ENCODE assay signal across 18 mouse cellular contexts in genomic region chr11:32057861-32058260, GRCm38 (mm10). TPM values are rescaled to one million over a fixed set of nuclear protein-coding genes. Genes with fewer than 3 reads are reported as not detected.
DNase-seq lines count a peak whose midpoint lies in the region; ATAC-seq and TF ChIP-seq lines count a peak whose summit lies in the region.
"Had no signal": no experiment of that assay in that cellular context is flagged by ENCODE, and none has a peak within 500 bp of the region (broad histone marks: within the 10 kb centered on the region; RNA-seq: fewer than 3 reads in every experiment).

No protein-coding gene starts in this region.

- no peaks in the 10 kb centered on the region for H3K36me3 ChIP-seq in MEL (ENCODE audit: control insufficient read depth in 1 of 2, insufficient read depth in 2 of 2, low read length in 2 of 2)
- peaks cover 49% of the 10 kb centered on the region for H3K36me3 ChIP-seq in forebrain, embryonic 15.5 days
- peaks cover 17% of the 10 kb centered on the region for H3K36me3 ChIP-seq in hindbrain, embryonic 16.5 days (ENCODE audit: control insufficient read depth, insufficient read depth, low read length)
- H3K36me3 ChIP-seq in midbrain, embryonic 16.5 days (ENCODE audit: control insufficient read depth, insufficient read depth, low read length) = peaks cover 10% of the 10 kb centered on the region; the same call in 1 of the 2 replicates
- H3K36me3 ChIP-seq: embryonic facial prominence, embryonic 10.5 days; heart, embryonic 13.5 days; limb, embryonic 12.5 days; liver, embryonic 15.5 days; stomach, embryonic 15.5 days had no signal

- H3K79me2 ChIP-seq in MEL (ENCODE audit: control insufficient read depth, insufficient read depth, low read length, poor library complexity) = no peaks in the 10 kb centered on the region

- TF ChIP-seq POLR2A in MEL (IDR thresholded peaks at IDR 0.05; ENCODE audit: control insufficient read depth in 1 of 2, insufficient read depth in 1 of 2, low read depth in 1 of 2, low read length in 2 of 2, poor library complexity in 1 of 2) = no peak

- TF ChIP-seq CTCF in MEL (IDR thresholded peaks at IDR 0.05 in 2 of 3, conservative IDR thresholded peaks at IDR 0.05 in 1 of 3; ENCODE audit: control insufficient read depth in 1 of 3, insufficient read depth in 1 of 3, low read depth in 2 of 3, low read length in 3 of 3, poor library complexity in 1 of 3, severe bottlenecking in 1 of 3) = no peak

- no peak overlapping the region for H3K9ac ChIP-seq in MEL (ENCODE audit: control insufficient read depth, low read depth, low read length, poor library complexity, severe bottlenecking)
- H3K9ac ChIP-seq in forebrain, embryonic 15.5 days (replicated peaks) = no peak overlapping the region
- no peak overlapping the region for H3K9ac ChIP-seq in hindbrain, embryonic 16.5 days (ENCODE audit: low read depth, low read length)
- peak overlapping the region; percentile 40; the same call in 1 of the 2 replicates for H3K9ac ChIP-seq in midbrain, embryonic 16.5 days (ENCODE audit: low read depth, low read length)
- H3K9ac ChIP-seq: heart, embryonic 13.5 days; limb, embryonic 12.5 days; liver, embryonic 15.5 days; stomach, embryonic 15.5 days had no signal

- no peak overlapping the region for H3K4me2 ChIP-seq in forebrain, embryonic 15.5 days (replicated peaks)
- H3K4me2 ChIP-seq in hindbrain, embryonic 16.5 days (ENCODE audit: low read length) = no peak overlapping the region
- H3K4me2 ChIP-seq in midbrain, embryonic 16.5 days (ENCODE audit: low read length) = no peak overlapping the region
- H3K4me2 ChIP-seq: heart, embryonic 13.5 days; limb, embryonic 12.5 days; liver, embryonic 15.5 days; stomach, embryonic 15.5 days had no signal

- H3K27ac ChIP-seq in MEL (ENCODE audit: control insufficient read depth, low read depth, low read length) = no peak overlapping the region
- H3K27ac ChIP-seq in forebrain, embryonic 15.5 days (replicated peaks) = peak overlapping the region; percentile 82
- H3K27ac ChIP-seq in hindbrain, embryonic 16.5 days (ENCODE audit: low read depth, low read length) = peak overlapping the region; percentile 36
- peak overlapping the region; percentile 73 for H3K27ac ChIP-seq in midbrain, embryonic 16.5 days (ENCODE audit: low read length)
- H3K27ac ChIP-seq: embryonic facial prominence, embryonic 10.5 days; heart, embryonic 13.5 days; limb, embryonic 12.5 days; liver, embryonic 15.5 days; stomach, embryonic 15.5 days had no signal

- H3K4me3 ChIP-seq in MEL (ENCODE audit: control insufficient read depth in 1 of 2, insufficient read depth in 1 of 2, low read depth in 2 of 2, low read length in 2 of 2) = no peak overlapping the region
- H3K4me3 ChIP-seq in forebrain, embryonic 15.5 days = no peak overlapping the region
- H3K4me3 ChIP-seq in hindbrain, embryonic 16.5 days (ENCODE audit: low read length) = no peak overlapping the region
- no peak overlapping the region for H3K4me3 ChIP-seq in midbrain, embryonic 16.5 days (ENCODE audit: low read depth, low read length)
- H3K4me3 ChIP-seq: embryonic facial prominence, embryonic 10.5 days; erythroblast, embryonic 14.5 days; heart, embryonic 13.5 days; limb, embryonic 12.5 days; liver, embryonic 15.5 days; stomach, embryonic 15.5 days had no signal

- intact Hi-C loops in left cerebral cortex, postnatal 14 days (cut with DNase I) = no loop called here

- peak; percentile 8 for DNase-seq in MEL (ENCODE audit: low read depth, low spot score)
- no peak for DNase-seq in right cerebral cortex, postnatal 10 days (ENCODE audit: low spot score in 2 of 2)
- DNase-seq in left cerebral cortex, postnatal 14 days (ENCODE audit: low spot score in 2 of 2) = no peak
- no peak for DNase-seq in testis, postnatal 14 days (ENCODE audit: low spot score)
- DNase-seq: cerebellum, postnatal 36 days; kidney, adult 2 months; kidney, postnatal 4 days; thymus, postnatal 14 days had no signal

- ATAC-seq in forebrain, embryonic 15.5 days (replicated peaks) = no peak
- no peak for ATAC-seq in hindbrain, embryonic 16.5 days
- ATAC-seq in midbrain, embryonic 16.5 days = no peak
- ATAC-seq: Patski had no signal

- WGBS in forebrain, embryonic 15.5 days = 41% methylated on average over 13 of the region's 13 CpGs
- WGBS in hindbrain, embryonic 16.5 days = 36% methylated on average over 13 of the region's 13 CpGs
- 35% methylated on average over 13 of the region's 13 CpGs for WGBS in midbrain, embryonic 16.5 days

- no peak for TF ChIP-seq EP300 in MEL (IDR thresholded peaks at IDR 0.05; ENCODE audit: low read depth in 1 of 2, low read length in 2 of 2)

- H3K27me3 ChIP-seq in MEL (ENCODE audit: control insufficient read depth in 1 of 2, insufficient read depth in 2 of 2, low read length in 2 of 2) = peaks cover 2 to 3% of the 10 kb centered on the region in 2 experiments
- H3K27me3 ChIP-seq in forebrain, embryonic 15.5 days = no peaks in the 10 kb centered on the region
- H3K27me3 ChIP-seq in hindbrain, embryonic 16.5 days (replicated peaks; ENCODE audit: control insufficient read depth, insufficient read depth, low read length) = no peaks in the 10 kb centered on the region
- no peaks in the 10 kb centered on the region for H3K27me3 ChIP-seq in midbrain, embryonic 16.5 days (ENCODE audit: control insufficient read depth, insufficient read depth, low read depth, low read length)
- H3K27me3 ChIP-seq: limb, embryonic 12.5 days; liver, embryonic 15.5 days; stomach, embryonic 15.5 days had no signal

- H3K4me1 ChIP-seq in MEL (ENCODE audit: control insufficient read depth in 1 of 2, insufficient read depth in 2 of 2, low read length in 2 of 2) = 0 out of 4 replicates have a peak, but pooled peaks cover 0 to 3% of the 10 kb centered on the region in 2 experiments
- peaks cover 37% of the 10 kb centered on the region for H3K4me1 ChIP-seq in forebrain, embryonic 15.5 days
- H3K4me1 ChIP-seq in hindbrain, embryonic 16.5 days (ENCODE audit: control insufficient read depth, insufficient read depth, low read depth, low read length) = peaks cover 6% of the 10 kb centered on the region
- H3K4me1 ChIP-seq in midbrain, embryonic 16.5 days (ENCODE audit: control insufficient read depth, insufficient read depth, low read length) = peaks cover 25% of the 10 kb centered on the region
- H3K4me1 ChIP-seq: liver, embryonic 15.5 days had no signal

- H3K9me3 ChIP-seq in MEL (replicated peaks; ENCODE audit: insufficient read depth, low read length) = no peaks in the 10 kb centered on the region
- no peaks in the 10 kb centered on the region for H3K9me3 ChIP-seq in forebrain, embryonic 15.5 days
- H3K9me3 ChIP-seq in hindbrain, embryonic 16.5 days (ENCODE audit: control insufficient read depth, low read length) = no peaks in the 10 kb centered on the region
- H3K9me3 ChIP-seq in midbrain, embryonic 16.5 days (replicated peaks; ENCODE audit: control insufficient read depth, low read length, poor library complexity, severe bottlenecking) = no peaks in the 10 kb centered on the region
- H3K9me3 ChIP-seq: embryonic facial prominence, embryonic 10.5 days; heart, embryonic 13.5 days; limb, embryonic 12.5 days; liver, embryonic 15.5 days; stomach, embryonic 15.5 days had no signal

- TF ChIP-seq RAD21 in MEL (IDR thresholded peaks at IDR 0.05; ENCODE audit: low read depth, low read length) = no peak

TF ChIP-seq in MEL, 35 proteins besides CTCF, POLR2A, EP300 and RAD21:
- TF ChIP-seq MAX (IDR thresholded peaks at IDR 0.05; ENCODE audit: low read length) (no peak), CHD2 (IDR thresholded peaks at IDR 0.05; ENCODE audit: low read length) (no peak), HCFC1 (IDR thresholded peaks at IDR 0.05; ENCODE audit: low read depth, low read length) (no peak), CHD1 (IDR thresholded peaks at IDR 0.05; ENCODE audit: low read depth, low read length) (no peak), E2F4 (IDR thresholded peaks at IDR 0.05; ENCODE audit: borderline replicate concordance, low read depth, low read length) (no peak), USF2 (IDR thresholded peaks at IDR 0.05; ENCODE audit: borderline replicate concordance in 1 of 2, insufficient read depth in 1 of 2, low read depth in 1 of 2, low read length in 2 of 2) (no peak), POLR2AphosphoS2 (IDR thresholded peaks at IDR 0.05; ENCODE audit: low read length) (no peak), MXI1 (IDR thresholded peaks at IDR 0.05; ENCODE audit: low read depth, low read length) (no peak), ZC3H11A (IDR thresholded peaks at IDR 0.05; ENCODE audit: low read depth, low read length) (no peak)

RNA-seq across cellular contexts. Expression of gene Nsg2, which starts 57.6 kb away (rescaled TPM):
- not detected in 2 replicates for total RNA-seq in MEL (2012; rRNA removed)
- polyA plus RNA-seq in MEL (2012; ENCODE audit: insufficient read depth in 1 of 2, insufficient read length in 2 of 2, low read depth in 1 of 2, low replicate concordance in 2 of 2, missing spikeins in 1 of 2) = not detected
- 677 and 717 TPM in 2 replicates for polyA plus RNA-seq in forebrain, embryonic 15.5 days (2015; fragmentation: Nextera tagmentation; extraction: Ambion mirVana)
- polyA plus RNA-seq in hindbrain, embryonic 16.5 days (2015; fragmentation: Nextera tagmentation; extraction: Ambion mirVana) = 530 and 557 TPM in 2 replicates
- 730 and 757 TPM in 2 replicates for polyA plus RNA-seq in midbrain, embryonic 16.5 days (2015; fragmentation: Nextera tagmentation; extraction: Ambion mirVana)
- 100 to 1,000 TPM; 759 to 774 TPM for total RNA-seq in left cerebral cortex, postnatal 14 days (2021)
- polyA plus RNA-seq: erythroblast, embryonic 14.5 days; Patski had no signal

Comparison
In these comparisons a context has a peak if more than half of its experiments do, and no peak if none do; other contexts are left out.
1. RNA of gene Nsg2, which starts 57.6 kb away (polyA plus RNA-seq): 730 to 757 TPM in midbrain, embryonic 16.5 days, 677 to 717 TPM in forebrain, embryonic 15.5 days and 530 to 557 TPM in hindbrain, embryonic 16.5 days; not detected in MEL; every median in the first group is over 100 times any median in the second.